In genomic region chr10:75255091-75255490, GRCm38 (mm10) we compare ENCODE assay signal across 8 mouse cellular contexts. TPM values are rescaled to one million over a fixed set of nuclear protein-coding genes. Genes with fewer than 3 reads are reported as not detected.
A peak's percentile ranks its signal among the peaks of the same experiment; 100 is the strongest.
DNase-seq lines count a peak whose midpoint lies in the region; ATAC-seq lines count a peak whose summit lies in the region.

No protein-coding gene starts in this region.

- ATAC-seq in erythroblast, adult 5-6 weeks (replicated peaks; ENCODE audit: low FRiP score, poor library complexity, severe bottlenecking), result no peak

- peak; percentile 18 for DNase-seq in adrenal gland, postnatal 14 days
- DNase-seq in adrenal gland, adult 18-20 months (ENCODE audit: low spot score in 2 of 2), result no peak
- DNase-seq in layer of hippocampus, adult 9-10 months (ENCODE audit: low spot score), result peak; percentile 24
- DNase-seq in layer of hippocampus, adult 9-11 months, result no peak
- peak; percentile 63 for DNase-seq in adipocyte (ENCODE audit: low spot score)
- DNase-seq in lung, postnatal 36 days, result peak; percentile 65
- DNase-seq in cerebellum, adult 11 months, result no peak

RNA-seq across cellular contexts. Expression of gene Specc1l, which starts 43.2 kb away (rescaled TPM):
- 43.6 and 50.7 TPM in 2 replicates for total RNA-seq in adrenal gland, postnatal 14 days (2021)
- 10 to 100 TPM; 51.8 to 56.0 TPM for total RNA-seq in adrenal gland, adult 18-20 months (2021)
- 14.2 and 22.1 TPM in 2 replicates for total RNA-seq in erythroblast, adult 5-6 weeks (2015; ENCODE audit: low replicate concordance)
- 9.8 and 11.4 TPM in 2 replicates for total RNA-seq in erythroblast, adult 5-6 weeks (2017; ENCODE audit: low replicate concordance)

Comparison
In these comparisons a context has a peak if more than half of its experiments do, and no peak if none do; other contexts are left out.
1. DNase-seq: peak in adrenal gland, postnatal 14 days (single experiment), layer of hippocampus, adult 9-10 months (single experiment), adipocyte (single experiment) and lung, postnatal 36 days (single experiment); none in adrenal gland, adult 18-20 months (0 of 2), layer of hippocampus, adult 9-11 months (single experiment) and cerebellum, adult 11 months (single experiment).